Mouse (Mus musculus): ENCODE measurements around the gene Siglecg.

- TF ChIP-seq POLR2A (IDR thresholded peaks at IDR 0.05; ENCODE audit: low read depth, low read length), result no peak
- TF ChIP-seq CTCF (IDR thresholded peaks at IDR 0.05; ENCODE audit: extremely low read depth, insufficient read length, insufficient replicate concordance, low read depth, low read length), result no peak
These were observed 41.8 kb downstream of the Siglecg start for GRCm38 (mm10) chr7:43449811-43450210.
